Mouse (Mus musculus): ENCODE data around the gene Rasl10a. TPM values are rescaled to one million over a fixed set of nuclear protein-coding genes. Genes with fewer than 3 reads are reported as not detected.

Gene Rasl10a
- 0.50 and 0.76 TPM in 2 replicates for polyA plus RNA-seq (2012; rRNA removed)

GRCm38 (mm10) chr11:5057856-5058641 lies at the start of gene Rasl10a:
Gene Rasl10a, plus strand, starts transcription at chr11:5058128.

DNA sequence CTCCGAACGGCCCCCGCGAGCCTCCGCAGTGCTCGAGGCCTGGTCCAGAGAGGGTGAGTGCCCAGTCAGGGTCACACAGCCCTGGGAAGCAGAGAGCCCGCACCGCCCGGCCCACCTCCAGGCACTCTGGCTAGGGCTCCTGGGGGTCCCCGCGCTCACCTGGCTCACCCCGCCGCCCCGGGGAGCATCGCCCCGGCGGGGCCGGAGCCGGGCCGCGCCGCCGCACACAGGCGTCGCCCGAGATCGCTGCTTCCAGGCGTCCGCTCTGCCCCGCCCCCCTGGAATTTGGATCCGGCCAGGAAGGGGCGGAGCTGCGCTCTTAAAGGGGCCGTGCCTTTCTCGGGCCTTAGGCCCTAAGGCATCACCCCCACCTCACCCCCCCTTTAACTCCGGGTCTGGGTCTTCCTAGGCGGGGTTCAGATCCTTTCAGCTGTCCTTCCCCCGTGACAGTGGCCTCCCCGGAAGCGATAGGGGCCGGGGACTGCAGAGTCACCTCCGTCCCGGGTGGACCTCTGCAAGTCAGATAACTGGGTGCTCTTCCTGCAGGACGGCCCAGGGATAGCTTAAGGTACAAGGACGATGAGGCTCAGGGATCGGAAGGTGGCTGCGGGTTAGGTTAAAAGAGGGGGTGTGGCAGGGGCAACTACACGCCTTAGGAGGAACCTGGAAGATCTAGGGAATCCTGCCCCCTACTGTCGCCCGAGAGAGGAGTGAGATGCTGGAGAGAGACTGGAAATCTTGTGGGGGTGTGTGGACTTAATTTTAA lies 7.3 kb downstream of the Rasl10a start, which contains the start of gene Gas2l1:
TSS of gene Gas2l1 (minus strand) at position 272 of the 766 bp plus-strand sequence.

DNA sequence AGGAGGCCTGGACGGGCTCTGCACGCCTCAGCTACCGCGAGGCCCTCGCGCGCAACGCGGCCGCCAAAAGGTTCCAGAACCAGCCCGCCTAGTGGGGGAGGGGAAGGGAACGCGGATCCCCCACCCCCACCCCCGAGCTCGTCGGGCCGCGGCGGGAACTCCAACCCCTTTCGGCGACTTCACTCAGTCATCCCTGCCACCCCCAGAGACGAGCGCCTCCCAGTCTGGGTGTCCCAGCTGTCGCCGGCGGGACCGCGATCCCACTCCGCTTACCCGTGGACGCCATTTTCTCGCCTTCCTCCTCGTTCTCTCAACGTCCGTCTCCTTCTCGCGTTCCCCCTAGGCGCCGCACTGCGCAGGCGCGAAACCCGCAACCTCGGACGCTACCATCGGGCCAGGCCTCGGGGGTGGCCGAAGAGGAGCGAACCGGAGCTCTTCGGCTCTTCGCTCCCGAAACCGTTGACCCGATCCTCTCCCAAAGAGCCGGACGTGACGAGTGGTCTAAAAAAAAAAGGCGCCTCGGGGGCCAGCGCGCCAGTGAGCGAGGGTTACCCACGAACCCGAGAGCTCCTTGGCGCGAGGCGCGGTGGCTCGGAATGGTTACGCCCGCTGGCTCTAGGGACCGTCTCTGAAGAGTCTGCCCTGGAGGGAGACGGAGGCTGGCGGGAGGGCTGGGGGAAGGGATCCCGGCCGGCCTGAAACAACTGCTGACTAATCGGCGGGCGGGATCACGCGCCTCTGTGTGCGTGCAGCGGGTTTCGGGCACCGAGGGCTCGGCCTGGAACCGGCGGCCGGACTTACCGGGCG lies 41.0 kb downstream of the Rasl10a start, which contains the start of the genes Rhbdd3 and Ewsr1:
TSS of gene Rhbdd3 (plus strand) at position 191 of the 807 bp plus-strand sequence.
TSS of gene Ewsr1 (minus strand) at position 531 of the 807 bp plus-strand sequence.

Other genes with a start within 250 kb of the Rasl10a start
- 68.3 and 69.6 TPM in 2 replicates for gene Nf2, start 208.6 kb upstream of the Rasl10a start, polyA plus RNA-seq (2012; rRNA removed)
- 64.9 and 65.5 TPM in 2 replicates for gene Nipsnap1, start 184.2 kb upstream of the Rasl10a start, polyA plus RNA-seq (2012; rRNA removed)
- gene Thoc5, start 162.8 kb upstream of the Rasl10a start, polyA plus RNA-seq (2012; rRNA removed), result 56.6 and 58.4 TPM in 2 replicates
- 0.58 and 0.79 TPM in 2 replicates for gene Nefh, start 110.1 kb upstream of the Rasl10a start, polyA plus RNA-seq (2012; rRNA removed)
- 58.1 and 67.2 TPM in 2 replicates for gene Ap1b1, start 71.3 kb upstream of the Rasl10a start, polyA plus RNA-seq (2012; rRNA removed)
- gene Gas2l1, start 7.2 kb downstream of the Rasl10a start, polyA plus RNA-seq (2012; rRNA removed), result 28.4 and 31.2 TPM in 2 replicates
- 20.6 and 31.5 TPM in 2 replicates for gene Rhbdd3, start 40.8 kb downstream of the Rasl10a start, polyA plus RNA-seq (2012; rRNA removed)
- 818 and 2,156 TPM in 2 replicates for gene Ewsr1, start 41.1 kb downstream of the Rasl10a start, polyA plus RNA-seq (2012; rRNA removed)
- 10.1 and 12.7 TPM in 2 replicates for gene Emid1, start 94.1 kb downstream of the Rasl10a start, polyA plus RNA-seq (2012; rRNA removed)
- gene Kremen1, start 203.4 kb downstream of the Rasl10a start, polyA plus RNA-seq (2012; rRNA removed), result 8.3 and 14.2 TPM in 2 replicates

All from central nervous system, embryonic 11.5 days (tissue).